Mouse (Mus musculus): ENCODE measurements around the gene Tanc1. TPM values are rescaled to one million over a fixed set of nuclear protein-coding genes. Genes with fewer than 3 reads are reported as not detected.

The Tanc1 gene
- 22.5 TPM for polyA plus RNA-seq (2017; shearing (Covaris generic))

DNA sequence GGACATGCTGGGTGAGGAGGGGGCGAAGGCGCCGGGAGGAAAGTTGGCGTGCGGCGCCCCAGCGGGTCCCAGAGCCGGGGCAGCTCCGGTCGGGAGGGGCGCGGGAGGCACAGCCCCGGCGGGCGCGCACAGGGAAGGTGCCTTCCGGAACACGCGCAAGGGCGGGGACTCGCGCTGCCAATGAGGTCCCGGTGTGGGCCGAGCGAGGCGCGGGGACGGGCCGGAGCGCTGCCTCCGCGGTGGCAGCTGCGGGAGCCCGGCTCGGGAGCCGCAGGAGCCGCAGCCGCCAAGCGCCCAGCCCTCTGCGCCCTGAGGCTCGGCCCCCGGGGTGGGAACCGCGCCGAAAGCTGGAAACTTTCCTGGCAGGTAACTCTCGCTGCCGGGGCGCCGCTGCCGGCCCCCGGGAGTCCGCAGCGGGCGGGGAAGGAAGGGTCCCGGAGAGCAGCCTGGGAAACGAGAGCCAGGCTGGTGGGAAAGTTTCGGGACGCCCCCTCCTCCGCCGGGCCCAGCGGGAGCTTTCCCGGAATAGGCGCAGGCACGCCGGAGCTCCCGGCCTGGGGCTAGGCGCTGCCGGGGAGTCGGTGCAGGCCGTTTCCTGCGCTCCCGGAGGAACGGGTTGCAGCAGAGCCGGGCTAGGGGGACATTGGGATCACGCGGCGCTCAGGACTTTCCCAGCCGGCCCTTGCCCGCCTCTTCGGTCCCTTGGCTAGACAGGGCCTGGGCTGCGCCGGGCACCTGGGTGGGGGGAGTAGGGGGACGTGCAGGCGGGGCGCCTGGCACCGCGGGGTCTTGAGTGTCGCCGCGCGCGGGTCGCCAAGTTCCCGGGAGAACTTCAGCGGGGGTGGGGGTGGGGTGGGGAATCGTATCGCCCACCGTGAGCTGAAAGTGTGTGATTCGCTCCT lies at the start of gene Tanc1:
Gene Tanc1, plus strand, starts transcription at position 212 of the 902 bp plus-strand sequence.

DNA sequence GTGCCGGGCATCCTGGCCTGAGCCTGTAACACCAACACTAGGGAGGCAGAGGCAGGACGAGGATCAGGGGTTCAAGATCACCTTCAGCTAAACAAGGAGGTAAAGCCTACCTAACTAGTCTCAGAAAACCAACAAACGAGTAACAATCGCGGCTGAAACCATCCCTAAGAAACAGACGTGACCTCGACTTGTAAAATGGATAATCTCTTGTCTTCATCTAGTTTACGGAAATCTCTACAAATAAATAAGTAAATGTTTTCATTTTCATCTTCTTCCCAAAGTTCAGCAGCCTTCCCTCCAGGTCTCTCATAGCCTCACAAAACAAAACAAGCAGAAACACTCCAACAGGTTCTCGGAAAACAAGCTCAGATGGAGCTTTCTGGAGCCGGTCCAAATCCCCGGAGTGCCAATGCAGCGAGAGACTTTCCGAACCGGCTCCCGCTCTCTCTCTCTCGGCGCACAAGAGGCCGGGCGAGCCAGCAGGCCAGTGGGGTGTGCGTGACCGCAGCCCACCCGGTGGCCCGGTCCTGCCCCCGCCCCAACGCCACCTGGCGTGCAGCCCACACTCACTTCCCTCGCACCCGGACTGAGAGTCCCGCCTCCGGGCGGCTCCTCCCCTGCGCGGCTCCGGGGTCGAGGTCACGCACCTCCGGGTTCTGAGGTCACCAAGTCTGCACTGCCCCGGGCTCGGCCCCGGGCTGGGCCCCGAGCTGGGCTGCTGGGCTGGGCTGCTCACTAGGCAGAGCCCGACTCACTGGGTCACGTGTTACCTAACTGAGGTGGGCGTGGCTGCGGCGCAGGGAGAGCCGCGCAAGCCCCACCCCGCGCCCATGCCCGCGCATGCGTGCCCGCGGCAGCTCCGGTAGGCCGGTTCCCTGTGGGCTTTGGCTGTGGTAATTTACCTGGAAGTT lies 270.2 kb downstream of the Tanc1 start, which contains the start of gene Wdsub1:
Gene Wdsub1, minus strand, starts transcription at position 761 of the 911 bp plus-strand sequence.

Other genes with a start within 250 kb of the Tanc1 start
- gene Dapl1, start 127.4 kb upstream of the Tanc1 start, polyA plus RNA-seq (2017; shearing (Covaris generic)), result 7.4 TPM